Mouse (Mus musculus): ENCODE measurements around the gene Sh2d1b2. TPM values are rescaled to one million over a fixed set of nuclear protein-coding genes. Genes with fewer than 3 reads are reported as not detected.

Sh2d1b2 gene
- not detected in 2 replicates for total RNA-seq (2014; fragmentation: Nextera tagmentation)
- not detected in 2 replicates for total RNA-seq (2017)

DNA sequence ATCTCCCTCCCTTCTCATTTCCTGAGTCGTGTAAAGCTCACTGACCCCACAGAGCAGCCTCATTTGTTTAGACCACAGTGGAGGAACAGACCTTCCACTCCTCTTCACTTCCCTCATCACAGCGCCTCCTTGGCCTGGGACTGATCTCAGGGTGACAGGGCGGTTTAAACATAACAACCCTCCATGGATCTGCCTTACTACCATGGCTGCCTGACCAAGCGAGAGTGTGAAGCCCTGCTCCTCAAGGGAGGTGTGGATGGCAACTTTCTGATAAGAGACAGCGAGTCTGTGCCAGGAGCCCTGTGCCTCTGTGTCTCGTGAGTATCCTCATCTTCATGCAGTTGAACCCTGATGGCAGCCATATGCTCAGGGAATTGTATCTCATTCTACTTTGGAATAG, at the start of gene Sh2d1b2:
Sh2d1b2 (plus strand) TSS at position 62 of the 400 bp plus-strand sequence.
- peak; percentile 86 for ATAC-seq (replicated peaks; ENCODE audit: low FRiP score, low TSS enrichment, poor library complexity, severe bottlenecking)

DNA sequence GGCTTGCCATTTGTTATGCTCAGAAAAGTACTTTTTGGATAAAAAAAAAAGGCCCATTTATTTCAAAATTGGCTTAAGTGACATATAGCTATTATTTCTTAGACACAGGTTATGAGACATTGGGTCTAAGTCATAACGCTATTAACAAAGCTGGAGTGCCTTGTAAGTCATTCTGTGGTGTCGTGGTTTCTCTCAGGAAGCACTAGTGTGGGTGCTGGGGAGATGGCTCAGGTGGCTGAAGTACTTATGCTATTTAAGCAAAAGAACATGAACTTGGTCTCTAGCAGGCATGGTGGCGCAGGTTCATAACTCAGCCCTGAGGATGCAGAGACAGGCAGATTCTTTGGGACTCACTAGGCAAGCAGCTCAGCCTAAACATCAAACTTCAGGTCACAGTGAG, 47.4 kb upstream of the Sh2d1b2 start:
- no peak for ATAC-seq (replicated peaks; ENCODE audit: low FRiP score, low TSS enrichment, poor library complexity, severe bottlenecking)

DNA sequence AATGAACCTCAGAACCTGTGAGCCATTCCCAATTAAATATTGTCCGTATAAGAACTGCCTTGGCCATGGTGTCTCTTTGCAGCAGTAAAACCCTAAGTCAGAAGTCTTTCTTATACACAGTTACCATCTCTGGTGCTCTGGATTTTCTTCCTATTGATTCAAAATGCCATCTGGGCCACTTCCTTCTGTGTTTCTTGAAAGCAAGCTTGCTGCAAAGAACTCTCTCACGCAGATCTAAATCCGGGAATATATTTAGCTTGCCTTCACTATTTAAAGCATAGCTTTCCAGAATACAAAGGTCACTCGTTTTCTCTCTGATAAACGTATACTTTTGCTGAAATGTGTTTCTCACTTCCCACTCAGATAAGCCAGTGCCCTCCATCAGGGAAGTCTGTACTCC, 46.0 kb upstream of the Sh2d1b2 start:
- ATAC-seq (replicated peaks; ENCODE audit: low FRiP score, low TSS enrichment, poor library complexity, severe bottlenecking): no peak

DNA sequence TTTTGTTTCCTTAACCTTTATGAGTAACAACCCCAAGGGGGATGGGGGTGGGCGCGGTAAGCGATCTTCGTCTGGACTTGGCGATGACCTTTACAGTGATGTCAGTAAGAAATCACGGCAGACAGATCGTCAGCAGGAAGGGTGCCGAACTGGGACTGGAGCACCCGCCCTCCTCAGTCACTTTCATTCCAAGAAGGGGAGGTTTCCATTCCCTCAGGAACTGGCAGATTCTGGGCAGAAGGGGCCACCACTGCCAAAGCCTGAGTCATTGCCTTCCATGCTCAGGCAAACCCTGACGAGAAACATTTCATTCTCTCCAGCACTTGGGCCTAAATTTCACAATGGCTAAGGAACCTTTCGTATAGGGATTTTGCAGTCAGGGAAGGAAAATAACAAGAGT, 43.9 kb upstream of the Sh2d1b2 start:
- ATAC-seq (replicated peaks; ENCODE audit: low FRiP score, low TSS enrichment, poor library complexity, severe bottlenecking): no peak

DNA sequence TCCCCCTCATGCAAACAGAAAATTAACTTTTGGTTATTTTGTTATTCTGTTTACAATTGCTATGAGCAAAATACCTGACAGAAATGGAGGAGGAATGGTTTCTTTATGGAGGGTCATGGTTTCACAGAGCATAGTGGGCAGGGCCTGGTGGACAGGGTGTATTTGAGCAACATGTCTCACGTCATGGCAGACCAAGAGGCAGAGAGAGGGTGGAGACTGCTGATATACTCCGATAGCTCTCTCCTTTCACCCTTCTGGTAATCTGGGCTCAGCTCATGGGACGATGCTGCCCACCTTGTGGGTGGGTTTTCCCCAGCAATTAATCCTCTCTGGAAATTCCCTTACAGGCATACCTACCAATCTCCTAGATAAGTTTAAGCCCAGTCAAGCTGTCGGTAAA, 42.3 kb upstream of the Sh2d1b2 start:
- peak; percentile 62 for ATAC-seq (replicated peaks; ENCODE audit: low FRiP score, low TSS enrichment, poor library complexity, severe bottlenecking)

DNA sequence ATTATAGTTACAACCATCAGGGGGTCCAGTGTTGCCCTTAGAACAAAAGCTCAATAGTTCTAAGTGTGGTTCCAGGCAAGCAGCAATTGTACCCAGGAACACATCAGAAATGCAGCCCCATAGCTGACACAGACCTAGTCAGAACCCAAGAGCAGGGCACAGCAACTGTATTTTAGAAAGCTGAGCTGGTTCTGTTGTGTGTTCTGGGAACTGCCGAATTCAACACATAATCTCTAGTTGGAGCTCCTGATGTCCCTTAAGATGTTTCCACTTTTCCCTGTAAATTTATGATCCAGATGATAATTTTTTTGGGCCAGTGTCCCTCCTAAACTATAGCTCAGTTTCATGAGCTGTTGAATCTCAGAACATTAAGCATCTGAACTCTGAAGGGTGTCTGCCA, 40.6 kb upstream of the Sh2d1b2 start:
- ATAC-seq (replicated peaks; ENCODE audit: low FRiP score, low TSS enrichment, poor library complexity, severe bottlenecking): no peak

DNA sequence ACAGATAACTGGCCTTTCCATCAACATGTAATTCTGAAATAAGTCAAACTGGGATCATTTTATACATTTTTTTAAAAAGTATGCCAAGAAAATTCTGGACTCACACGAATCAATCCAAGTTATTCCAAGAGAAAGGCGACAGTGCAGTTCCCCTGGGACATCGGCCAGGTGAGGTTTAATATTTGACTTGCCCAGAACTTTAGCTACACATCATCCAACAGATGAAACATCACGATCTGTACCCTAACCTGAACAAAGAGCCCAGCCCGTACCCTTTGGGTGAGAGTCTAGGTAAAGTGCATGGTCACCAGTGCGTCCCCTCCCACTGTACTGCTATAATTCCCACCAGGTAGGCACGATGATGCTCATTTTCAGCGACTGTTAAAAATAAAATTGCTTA, 36.3 kb upstream of the Sh2d1b2 start:
- ATAC-seq (replicated peaks; ENCODE audit: low FRiP score, low TSS enrichment, poor library complexity, severe bottlenecking): no peak

DNA sequence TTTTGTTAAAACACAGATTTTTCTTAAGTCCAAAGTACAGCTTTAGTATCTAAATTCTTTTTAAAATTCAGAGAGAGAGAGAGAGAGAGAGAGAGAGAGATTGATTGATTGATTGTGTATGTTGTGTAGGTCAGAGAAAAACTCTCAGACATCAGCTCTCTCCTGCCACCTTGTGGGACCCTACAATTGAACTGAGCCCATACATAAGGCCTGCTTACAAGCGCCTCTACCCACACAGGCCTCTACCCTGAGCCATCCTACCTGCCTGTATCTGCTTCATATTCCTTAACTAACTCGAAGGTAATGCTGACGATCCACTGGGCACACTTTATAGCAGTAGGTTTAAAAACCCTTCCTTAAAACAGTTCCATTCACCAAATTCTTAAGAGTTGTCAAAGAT, 32.2 kb upstream of the Sh2d1b2 start:
- ATAC-seq (replicated peaks; ENCODE audit: low FRiP score, low TSS enrichment, poor library complexity, severe bottlenecking): peak; percentile 77

DNA sequence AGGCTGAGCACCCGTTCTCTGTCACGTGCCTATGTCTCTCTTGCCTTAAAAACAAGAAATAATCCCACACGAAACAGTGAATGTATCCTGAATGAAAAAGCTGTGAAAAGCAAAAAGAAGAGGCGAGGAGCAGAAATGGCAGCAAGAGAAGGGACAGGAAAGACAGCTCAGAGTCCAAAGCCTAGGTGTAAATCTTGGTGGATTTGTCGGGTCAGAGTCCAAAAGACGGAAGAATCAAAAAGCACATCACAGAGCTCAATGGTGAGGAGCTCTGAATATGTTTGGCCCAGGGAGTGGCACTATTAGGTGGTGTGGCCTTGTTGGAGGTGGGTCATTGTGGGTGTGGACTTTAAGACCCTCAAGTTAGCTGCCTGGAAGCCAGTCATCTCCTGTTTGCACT, 26.2 kb upstream of the Sh2d1b2 start:
- ATAC-seq (replicated peaks; ENCODE audit: low FRiP score, low TSS enrichment, poor library complexity, severe bottlenecking): no peak

DNA sequence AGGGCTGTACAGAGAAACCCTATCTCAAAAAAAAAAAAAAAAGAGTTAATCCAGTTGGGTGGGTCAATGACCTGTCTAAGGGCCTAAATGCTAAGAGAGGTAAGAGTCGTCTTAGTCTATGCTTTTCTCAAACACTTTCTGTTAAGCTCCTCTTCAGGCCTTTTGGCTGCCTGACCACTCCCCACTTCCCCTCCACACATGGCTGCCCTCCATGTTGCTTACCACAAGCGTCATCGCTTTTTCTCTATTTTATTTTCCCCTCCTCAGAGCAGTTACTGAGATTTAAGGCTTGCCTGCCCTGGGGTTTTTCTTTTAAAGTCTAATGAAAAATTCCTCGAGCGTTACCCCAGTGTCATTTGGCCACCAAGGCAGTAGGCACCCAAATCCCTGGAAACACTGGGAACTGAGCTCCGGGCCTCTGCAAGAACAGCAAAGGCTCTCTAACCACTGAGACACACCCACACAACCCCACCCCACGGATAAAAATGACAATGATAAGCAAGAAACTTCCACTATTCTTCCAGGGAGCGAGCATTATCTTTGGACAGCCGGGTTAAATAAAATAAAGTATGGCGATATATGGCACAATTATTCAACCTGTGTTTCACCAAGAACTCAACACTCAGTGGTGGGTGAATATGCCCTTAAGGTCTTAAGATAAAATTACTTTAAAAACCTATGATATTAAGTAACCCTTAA, 19.2 kb upstream of the Sh2d1b2 start:
- no peak for ATAC-seq (replicated peaks; ENCODE audit: low FRiP score, low TSS enrichment, poor library complexity, severe bottlenecking)

DNA sequence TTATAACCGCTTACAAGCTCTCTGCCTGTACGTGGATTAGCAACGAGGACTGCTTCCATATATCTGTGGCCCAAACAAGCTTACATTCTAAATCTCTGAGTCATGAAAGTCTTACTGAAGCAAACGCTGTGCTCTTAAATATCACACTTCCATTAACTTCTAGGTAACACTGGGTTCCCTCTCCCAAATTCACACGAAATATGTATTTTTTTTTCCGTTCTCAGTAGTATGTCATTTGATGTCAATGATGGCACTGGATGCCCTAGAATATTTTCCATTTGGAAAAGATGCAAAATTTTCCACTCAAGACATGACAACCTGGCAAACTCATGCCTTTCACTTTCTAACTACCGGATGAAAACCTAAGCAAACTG, 18.2 kb upstream of the Sh2d1b2 start:
- no peak for ATAC-seq (replicated peaks; ENCODE audit: low FRiP score, low TSS enrichment, poor library complexity, severe bottlenecking)

DNA sequence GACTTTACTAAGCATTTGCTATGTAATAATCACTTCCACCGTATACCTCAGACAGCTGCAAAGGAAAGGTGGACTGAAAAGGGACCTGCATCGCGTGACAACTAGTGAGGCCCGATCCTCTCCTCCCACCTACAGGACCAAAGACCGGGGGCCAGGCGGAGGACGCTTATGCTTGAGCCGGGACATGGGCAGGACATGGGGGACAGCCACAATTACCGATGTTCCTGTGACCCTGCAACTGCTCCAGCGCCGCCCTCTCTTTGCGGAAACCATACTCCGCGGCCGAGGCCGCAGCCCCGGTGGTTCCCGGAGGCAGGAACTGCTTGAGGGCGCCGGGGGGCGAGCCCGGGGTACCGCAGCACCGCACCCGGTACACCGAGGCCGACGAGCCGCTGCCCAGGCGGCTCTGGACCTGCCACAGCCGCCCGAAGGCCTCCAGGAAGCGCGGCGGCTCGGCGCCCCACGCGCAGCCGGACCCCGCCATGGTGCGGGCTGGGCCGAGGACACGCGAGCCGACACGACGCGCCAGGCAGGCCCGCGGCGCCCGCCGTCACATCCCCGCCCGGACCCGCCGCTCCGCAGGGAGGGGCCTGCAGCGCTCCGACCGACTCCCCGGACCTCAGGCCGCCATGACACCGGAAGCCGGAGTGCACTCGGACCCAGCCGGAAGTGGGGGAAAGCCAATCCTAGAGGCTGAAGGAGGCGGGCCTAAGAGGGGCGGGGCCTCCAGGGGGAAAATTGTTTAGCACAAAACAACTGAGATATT, 17.6 kb upstream of the Sh2d1b2 start, which contains the start of gene Uhmk1:
Uhmk1 (minus strand) TSS at position 641 of the 766 bp plus-strand sequence.
- ATAC-seq (replicated peaks; ENCODE audit: low FRiP score, low TSS enrichment, poor library complexity, severe bottlenecking): peak; percentile 96

DNA sequence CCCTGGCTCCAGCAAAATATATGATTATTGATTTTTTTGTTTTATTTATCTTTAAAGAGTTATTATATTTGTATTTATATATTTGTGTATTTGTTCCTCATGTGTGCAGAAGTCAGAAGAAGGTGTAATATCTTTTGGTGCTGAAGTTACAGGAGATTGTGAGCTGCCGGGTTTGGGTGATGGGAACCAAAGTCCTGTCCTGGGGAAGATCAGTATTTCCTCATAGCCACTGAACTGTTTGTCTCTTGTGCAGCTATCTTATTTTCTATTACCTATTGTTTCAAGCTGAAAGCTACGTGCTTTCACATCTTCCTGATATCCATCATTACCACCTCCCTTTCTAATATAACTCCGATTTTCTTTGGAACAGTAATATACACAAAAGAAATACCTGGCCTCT, 17.0 kb upstream of the Sh2d1b2 start:
- ATAC-seq (replicated peaks; ENCODE audit: low FRiP score, low TSS enrichment, poor library complexity, severe bottlenecking): no peak

DNA sequence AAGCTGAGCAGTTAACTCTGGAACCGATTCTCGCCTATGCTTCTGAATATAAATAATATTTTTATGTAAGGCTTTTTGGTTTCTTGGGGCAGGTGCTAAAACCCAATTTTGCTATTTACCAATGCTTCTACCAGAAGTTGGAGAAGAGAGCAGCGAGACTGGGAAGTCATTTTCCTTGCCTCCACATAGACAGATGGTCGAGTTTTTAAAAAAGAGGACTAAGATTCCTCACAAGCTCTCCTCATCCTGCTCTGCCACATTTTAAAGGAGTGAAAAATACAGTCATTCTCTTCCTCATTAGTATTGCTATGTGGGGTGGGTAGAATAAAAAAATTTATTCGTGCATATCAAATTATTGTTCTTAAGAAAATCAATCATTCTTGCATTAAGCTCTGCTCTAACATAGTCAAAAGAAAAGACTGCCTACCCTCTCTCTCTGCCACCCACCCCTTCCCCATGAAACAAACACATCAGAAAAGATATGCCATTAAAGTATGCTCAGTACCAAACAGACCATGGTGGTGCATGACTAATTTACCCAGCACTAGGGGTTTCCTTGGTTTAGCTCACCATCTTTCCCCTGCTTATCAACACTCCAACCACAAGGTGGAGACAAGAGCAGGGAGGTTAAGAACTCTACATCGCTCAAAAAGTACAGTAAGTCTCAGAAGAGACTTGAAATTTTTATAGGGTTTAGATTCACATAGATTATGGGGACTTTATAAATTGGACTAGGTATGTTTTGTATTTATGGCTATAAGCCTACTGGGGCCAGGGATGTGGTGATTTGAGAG, 14.3 kb upstream of the Sh2d1b2 start:
- ATAC-seq (replicated peaks; ENCODE audit: low FRiP score, low TSS enrichment, poor library complexity, severe bottlenecking): peak; percentile 84

DNA sequence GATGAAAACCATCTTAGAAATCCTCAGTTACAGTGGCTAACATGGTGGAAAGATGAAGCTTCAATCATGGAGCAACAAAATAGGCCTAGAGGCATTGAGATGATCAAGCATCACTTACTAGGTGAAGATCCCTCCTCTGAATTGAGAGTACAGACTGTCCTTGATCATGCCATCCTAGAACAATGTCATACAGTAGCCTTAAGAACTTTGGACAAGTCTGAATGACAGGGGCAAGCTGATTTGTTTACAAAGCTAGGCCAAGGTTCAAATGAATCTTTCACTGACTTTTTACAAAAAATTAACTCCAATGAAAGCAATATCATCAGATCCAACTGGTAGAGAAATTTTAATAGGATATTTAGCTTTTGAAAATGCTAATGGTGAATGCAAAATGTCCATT, 12.2 kb upstream of the Sh2d1b2 start:
- ATAC-seq (replicated peaks; ENCODE audit: low FRiP score, low TSS enrichment, poor library complexity, severe bottlenecking): no peak

DNA sequence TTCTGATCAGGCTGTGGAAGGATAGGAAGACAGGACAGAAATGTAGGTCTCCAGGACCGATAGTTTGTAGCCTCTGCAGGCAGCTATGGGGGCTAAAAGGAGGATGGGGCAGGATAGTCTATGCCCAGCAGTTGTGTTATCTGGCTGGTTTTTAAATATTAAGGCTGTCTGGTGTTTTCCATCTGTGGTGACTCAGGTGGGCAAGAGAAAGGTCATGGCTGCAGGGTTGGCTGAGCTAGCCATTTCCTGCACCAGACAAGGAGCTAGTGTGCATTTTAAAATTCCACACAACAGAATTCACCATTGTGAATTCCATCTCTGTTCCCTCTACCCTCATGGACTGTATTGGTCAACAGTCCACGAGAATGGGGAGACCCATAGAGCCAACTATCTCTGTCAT, 9.3 kb upstream of the Sh2d1b2 start:
- ATAC-seq (replicated peaks; ENCODE audit: low FRiP score, low TSS enrichment, poor library complexity, severe bottlenecking): no peak

DNA sequence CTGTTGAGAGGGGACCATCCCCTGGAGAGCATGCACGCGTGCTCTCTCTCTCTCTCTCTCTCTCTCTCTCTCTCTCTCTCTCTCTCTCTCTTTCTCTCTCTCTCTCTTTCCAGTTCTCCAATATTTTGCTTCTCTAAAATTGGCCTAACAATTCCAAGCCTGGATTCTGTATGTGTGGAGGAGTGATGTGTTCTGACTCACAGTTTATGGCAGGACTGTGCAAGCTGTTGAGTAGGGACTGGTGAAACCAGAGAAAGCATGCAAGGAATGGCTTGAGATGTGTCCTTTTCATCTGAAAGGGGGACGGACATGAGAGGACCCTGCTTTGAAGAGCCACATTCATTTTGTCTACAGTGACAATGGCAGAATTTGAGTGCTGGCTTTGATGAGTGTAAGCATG, 12.5 kb downstream of the Sh2d1b2 start:
- ATAC-seq (replicated peaks; ENCODE audit: low FRiP score, low TSS enrichment, poor library complexity, severe bottlenecking): no peak

DNA sequence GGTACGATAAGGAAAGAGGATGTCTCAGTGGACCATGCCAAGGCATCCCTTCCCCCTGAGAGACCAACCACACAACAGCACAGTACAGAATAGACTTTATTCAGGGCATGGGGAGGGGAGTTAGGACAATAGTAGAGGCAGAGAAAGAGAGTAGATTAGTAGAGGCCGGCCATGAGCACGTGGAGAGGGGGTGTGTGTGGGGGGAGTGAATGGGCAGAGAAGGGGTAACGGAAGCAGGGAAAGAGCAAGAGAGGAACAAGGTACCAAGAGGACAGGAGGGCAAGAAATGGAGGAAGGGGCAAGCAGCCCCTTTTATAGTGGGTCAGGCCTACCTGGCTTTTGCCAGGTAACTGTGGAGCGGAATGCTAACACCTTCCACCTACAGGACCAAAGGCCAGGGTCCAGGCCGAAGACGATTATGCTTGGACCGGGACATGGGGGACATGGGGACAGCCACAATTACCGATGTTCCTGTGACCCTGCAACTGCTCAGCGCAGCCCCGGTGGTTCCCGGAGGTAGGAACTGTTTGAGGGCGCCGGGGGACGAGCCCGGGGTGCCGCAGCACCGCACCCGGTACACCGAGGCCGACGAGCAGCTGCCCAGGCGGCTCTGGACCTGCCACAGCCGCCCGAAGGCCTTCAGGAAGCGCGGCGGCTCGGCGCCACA, 22.5 kb downstream of the Sh2d1b2 start:
- ATAC-seq (replicated peaks; ENCODE audit: low FRiP score, low TSS enrichment, poor library complexity, severe bottlenecking): peak; percentile 35; the same call in 1 of the 2 replicates

DNA sequence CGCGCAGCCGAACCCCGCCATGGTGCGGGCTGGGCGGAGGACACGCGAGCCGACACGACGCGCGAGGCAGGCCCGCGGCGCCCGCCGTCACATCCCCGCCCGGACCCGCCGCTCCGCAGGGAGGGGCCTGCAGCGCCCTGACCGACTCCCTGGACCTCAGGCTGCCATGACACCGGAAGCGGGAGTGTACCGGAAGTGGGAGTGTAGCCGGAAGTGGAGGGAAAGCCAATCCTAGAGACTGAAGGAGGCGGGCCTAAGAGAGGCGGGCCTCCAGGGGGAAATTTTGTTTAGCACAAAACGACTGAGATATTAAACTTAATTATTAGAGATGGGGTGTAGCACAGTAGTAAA, 23.0 kb downstream of the Sh2d1b2 start:
- ATAC-seq (replicated peaks; ENCODE audit: low FRiP score, low TSS enrichment, poor library complexity, severe bottlenecking): peak; percentile 100

DNA sequence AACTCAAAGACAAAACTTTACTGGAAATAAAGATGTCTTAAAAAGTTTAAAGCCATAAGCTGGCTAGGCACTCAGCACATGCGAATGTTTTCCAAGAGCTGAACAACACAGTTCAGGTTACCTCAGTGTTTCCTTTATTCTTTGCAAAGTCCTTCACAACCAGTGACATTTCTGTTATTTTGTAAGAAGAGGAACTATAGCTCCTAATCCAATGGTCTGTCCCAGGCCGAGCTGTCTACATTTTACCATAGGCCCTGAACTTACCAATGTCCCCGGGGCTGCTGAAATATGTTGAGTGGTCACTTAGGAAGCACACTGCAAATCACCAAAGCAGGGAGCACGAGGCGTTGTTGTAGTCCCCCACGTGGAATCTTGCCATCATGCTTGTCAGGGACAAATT, 37.7 kb downstream of the Sh2d1b2 start:
- ATAC-seq (replicated peaks; ENCODE audit: low FRiP score, low TSS enrichment, poor library complexity, severe bottlenecking): no peak

All from megakaryocyte-erythroid progenitor cell, adult 5-6 weeks (primary cell).